Mouse (Mus musculus) ES-E14 (cell line): Measurements from ENCODE around the gene Prox2.

Experiments used
- CHD2 ChIP-seq: IDR thresholded peaks from 2 replicates; pipeline ENCODE4 v1.6.1; 2014; ENCODE audit warnings: mild to moderate bottlenecking, low read depth, low read length, inconsistent platforms
- HCFC1 ChIP-seq: IDR thresholded peaks from 2 replicates; pipeline ENCODE4 v1.6.1; 2012; ENCODE audit warnings: low read length, inconsistent platforms, borderline replicate concordance; ENCODE audit not compliant: insufficient read depth
- MAFK ChIP-seq: IDR thresholded peaks from 2 replicates; pipeline ENCODE4 v1.6.1; 2014; ENCODE audit warnings: mild to moderate bottlenecking, low read depth, low read length, inconsistent platforms; ENCODE audit not compliant: insufficient read depth
- ZC3H11A ChIP-seq: IDR thresholded peaks from 2 replicates; pipeline ENCODE4 v1.6.1; 2012; ENCODE audit warnings: low read depth, mild to moderate bottlenecking, inconsistent platforms, low read length, borderline replicate concordance
- ZNF384 ChIP-seq: IDR thresholded peaks from 2 replicates; pipeline ENCODE4 v1.6.1; 2012; ENCODE audit warnings: low read depth, low read length, inconsistent platforms

DNA sequence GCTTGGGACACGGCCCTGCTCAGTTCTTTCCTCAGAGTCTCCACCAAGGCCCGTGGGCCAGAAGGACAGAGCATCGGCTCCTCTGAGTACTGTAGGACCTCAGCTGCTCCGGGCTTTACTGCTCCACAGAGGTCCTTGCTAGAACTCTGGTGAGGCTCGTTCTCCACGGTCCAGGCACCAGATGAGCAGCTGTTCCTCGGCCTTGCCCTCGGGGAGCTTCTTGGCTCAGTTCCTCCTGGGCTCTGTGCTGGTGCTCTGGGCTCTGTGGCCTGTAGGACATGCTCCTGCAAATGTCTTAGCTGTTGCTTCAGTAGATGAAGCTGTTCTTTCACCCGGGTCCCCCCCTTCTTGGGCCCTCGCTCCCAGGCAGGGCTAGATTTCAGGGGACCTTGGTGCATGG, 15.9 kb downstream of the Prox2 start:
- no peak for TF ChIP-seq HCFC1
- TF ChIP-seq CHD2, result no peak
- no peak for TF ChIP-seq ZNF384
- TF ChIP-seq ZC3H11A, result no peak
- TF ChIP-seq MAFK, result no peak
